Mouse (Mus musculus): ENCODE measurements around the gene Ccdc157. TPM values are rescaled to one million over a fixed set of nuclear protein-coding genes. Genes with fewer than 3 reads are reported as not detected.
A peak's percentile ranks its signal among the peaks of the same experiment; 100 is the strongest.

The Ccdc157 gene
- polyA plus RNA-seq, 1 experiment from 2014 or later: 2.3 TPM

DNA sequence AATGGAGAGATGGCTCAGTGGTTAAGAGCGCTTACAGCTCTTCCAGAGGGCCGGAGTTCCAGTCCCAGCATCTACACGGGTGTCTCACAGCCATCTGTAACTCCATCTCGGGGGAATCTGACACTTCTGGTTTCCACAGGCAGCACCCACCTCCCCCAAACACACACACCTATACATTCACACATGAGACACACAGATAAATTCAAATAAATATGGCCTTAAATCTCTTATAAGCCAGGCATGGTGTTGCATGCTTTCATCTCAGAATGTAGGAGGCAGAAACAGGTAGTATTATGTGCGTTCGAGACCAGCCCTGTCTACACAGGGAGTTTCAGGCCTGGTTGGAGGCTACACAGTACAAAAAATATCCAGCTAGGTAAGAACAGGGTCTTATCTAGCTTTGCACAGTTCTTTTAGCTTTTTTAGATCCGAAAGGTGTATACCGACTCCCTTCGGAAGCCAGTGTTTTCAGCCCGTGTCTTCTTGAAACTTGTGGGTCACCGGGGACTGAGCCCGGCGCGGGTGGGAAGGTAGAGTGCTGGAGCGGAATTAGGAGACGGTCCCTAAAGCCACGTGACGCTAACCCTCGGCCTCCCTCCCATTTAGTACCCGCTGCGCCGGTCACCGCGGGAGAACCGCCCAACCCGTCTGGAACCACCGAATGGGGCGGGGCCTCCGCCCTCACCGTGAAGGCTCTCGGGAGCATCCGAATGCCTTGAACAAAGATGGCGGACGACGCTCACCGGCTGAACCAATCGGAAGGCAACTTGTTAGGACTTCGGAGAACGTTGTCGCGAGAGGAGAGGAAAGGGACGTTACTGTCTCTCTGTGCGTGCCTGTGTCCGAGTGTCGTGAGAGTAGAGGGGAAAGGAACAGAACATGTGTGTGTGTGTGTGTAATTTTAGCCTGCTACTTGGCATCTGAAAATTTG, 63.8 kb downstream of the Ccdc157 start:
- peak overlapping the region; percentile 93 for H3K27ac ChIP-seq (ENCODE audit: low read depth, low read length)
- DNase-seq (ENCODE audit: low spot score) (peak; percentile 94), ATAC-seq (replicated peaks; ENCODE audit: low FRiP score) (peak; percentile 91)
- WGBS: 2% methylated on average over 45 of the region's 45 CpGs
- no peaks in the 10 kb centered on the region for H3K27me3 ChIP-seq (replicated peaks; ENCODE audit: control insufficient read depth, insufficient read depth, low read length)
- peaks cover 16% of the 10 kb centered on the region for H3K36me3 ChIP-seq (ENCODE audit: control insufficient read depth, insufficient read depth, low read length)
- H3K4me3 ChIP-seq (ENCODE audit: low read depth, low read length): peak overlapping the region; percentile 71
- H3K9me3 ChIP-seq (ENCODE audit: control insufficient read depth, low read length): peaks cover 2% of the 10 kb centered on the region; the same call in 1 of the 2 replicates
- peak overlapping the region; percentile 85 for H3K4me2 ChIP-seq
- peak overlapping the region; percentile 88 for H3K9ac ChIP-seq (ENCODE audit: low read depth, low read length)
- peaks cover 18% of the 10 kb centered on the region for H3K4me1 ChIP-seq (replicated peaks; ENCODE audit: control insufficient read depth, insufficient read depth, low read length)

DNA sequence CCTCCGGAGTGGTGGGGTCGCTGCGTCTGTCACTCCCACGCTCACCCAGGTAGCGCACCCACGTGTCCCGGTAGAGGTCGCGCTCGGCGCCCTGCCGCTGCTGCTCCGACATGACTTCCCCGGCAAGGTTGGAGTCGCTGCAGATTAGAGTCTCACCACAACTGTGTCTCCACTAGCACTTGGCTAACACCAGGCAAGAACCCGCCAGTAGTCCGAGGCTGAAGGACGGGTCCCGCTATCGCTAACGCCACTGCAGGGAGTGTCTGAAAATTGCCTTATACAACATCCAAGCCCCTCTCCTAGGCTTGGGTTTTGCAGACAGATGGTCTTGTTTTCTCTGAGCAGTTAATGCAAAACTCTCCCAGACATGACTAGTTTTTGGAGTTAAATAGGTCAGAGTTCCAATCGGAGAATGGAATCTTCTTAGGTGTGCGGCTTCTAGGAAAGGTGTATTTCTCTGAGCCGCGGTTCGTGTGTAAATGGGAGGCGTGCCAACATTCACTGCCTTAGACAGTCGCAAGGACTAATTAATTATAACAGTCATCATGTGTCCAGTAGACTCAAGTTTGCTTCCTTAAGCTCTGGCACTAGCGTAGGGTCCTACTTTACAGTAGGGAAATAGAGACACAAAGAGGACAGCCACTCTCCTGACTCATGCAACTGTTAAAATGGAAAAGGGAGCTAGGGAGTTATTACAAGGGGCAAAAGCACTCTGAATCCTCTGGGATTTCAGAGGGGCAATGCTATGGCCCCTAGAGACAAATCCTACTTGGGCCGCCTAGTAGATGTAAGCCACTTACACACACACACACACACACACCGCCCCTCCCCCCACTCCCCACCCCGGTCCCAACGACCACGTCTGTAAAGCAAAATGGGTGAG, 64.7 kb downstream of the Ccdc157 start, which contains the start of gene Mtfp1:
Mtfp1 (minus strand) TSS at position 275 of the 883 bp plus-strand sequence.
- peaks cover 18% of the 10 kb centered on the region for H3K4me1 ChIP-seq (replicated peaks; ENCODE audit: control insufficient read depth, insufficient read depth, low read length)
- peak within 1 kb of the TSS; percentile 73 for H3K9ac ChIP-seq (ENCODE audit: low read depth, low read length)
- peak within 1 kb of the TSS; percentile 71 for H3K4me3 ChIP-seq (ENCODE audit: low read depth, low read length)
- peaks cover 23% of the 10 kb centered on the region for H3K36me3 ChIP-seq (ENCODE audit: control insufficient read depth, insufficient read depth, low read length)
- H3K4me2 ChIP-seq: peak within 1 kb of the TSS; percentile 69
- H3K27me3 ChIP-seq (replicated peaks; ENCODE audit: control insufficient read depth, insufficient read depth, low read length): no peaks in the 10 kb centered on the region
- DNase-seq (ENCODE audit: low spot score): peak; percentile 78
- peak; percentile 32 for ATAC-seq (replicated peaks; ENCODE audit: low FRiP score)
- peak within 1 kb of the TSS; percentile 93 for H3K27ac ChIP-seq (ENCODE audit: low read depth, low read length)
- WGBS: 7% methylated on average over 34 of the region's 34 CpGs
- peaks cover 9% of the 10 kb centered on the region for H3K9me3 ChIP-seq (ENCODE audit: control insufficient read depth, low read length)

GRCm38 (mm10) chr11:4094378-4095170, 65.5 kb downstream of the Ccdc157 start:
- Histone ChIP-seq H3K36me3 (ENCODE audit: control insufficient read depth, insufficient read depth, low read length) (peaks cover 23% of the 10 kb centered on the region), H3K27ac (ENCODE audit: low read depth, low read length) (peak overlapping the region; percentile 93), H3K9ac (ENCODE audit: low read depth, low read length) (peak overlapping the region; percentile 73), H3K4me2 (peak overlapping the region; percentile 69), H3K27me3 (replicated peaks; ENCODE audit: control insufficient read depth, insufficient read depth, low read length) (no peaks in the 10 kb centered on the region), H3K4me1 (replicated peaks; ENCODE audit: control insufficient read depth, insufficient read depth, low read length) (peaks cover 18% of the 10 kb centered on the region), H3K4me3 (ENCODE audit: low read depth, low read length) (peak overlapping the region; percentile 71), H3K9me3 (ENCODE audit: control insufficient read depth, low read length) (peaks cover 9% of the 10 kb centered on the region)
- DNase-seq (ENCODE audit: low spot score): peak; percentile 82
- WGBS: 4% methylated on average over 23 of the region's 24 CpGs
- peak; percentile 37 for ATAC-seq (replicated peaks; ENCODE audit: low FRiP score)

GRCm38 (mm10) chr11:4093459-4094377, 66.4 kb downstream of the Ccdc157 start:
- Histone ChIP-seq H3K4me3 (ENCODE audit: low read depth, low read length) (peak overlapping the region; percentile 71), H3K27ac (ENCODE audit: low read depth, low read length) (peak overlapping the region; percentile 17; the same call in 1 of the 2 replicates), H3K4me1 (replicated peaks; ENCODE audit: control insufficient read depth, insufficient read depth, low read length) (peaks cover 18% of the 10 kb centered on the region), H3K36me3 (ENCODE audit: control insufficient read depth, insufficient read depth, low read length) (peaks cover 23% of the 10 kb centered on the region), H3K9ac (ENCODE audit: low read depth, low read length) (peak overlapping the region; percentile 73), H3K27me3 (replicated peaks; ENCODE audit: control insufficient read depth, insufficient read depth, low read length) (no peaks in the 10 kb centered on the region), H3K9me3 (ENCODE audit: control insufficient read depth, low read length) (peaks cover 9% of the 10 kb centered on the region), H3K4me2 (peak overlapping the region; percentile 69)
- ATAC-seq (replicated peaks; ENCODE audit: low FRiP score) (no peak), DNase-seq (ENCODE audit: low spot score) (no peak)
- WGBS: 74% methylated on average over 18 of the region's 18 CpGs

Small RNA genes lying within 50 kb of the gene (microRNA-seq; reads per million reads assigned to microRNA genes)
- gene Mir3060 (ENCODE audit: borderline number of aligned reads): 8.4 reads per million, percentile 21 among the genes with 10 or more reads in this experiment

Other genes with a start within 250 kb of the Ccdc157 start
- 0.97 and 1.4 TPM in 2 replicates for gene Slc35e4, start 245.6 kb downstream of the Ccdc157 start, polyA plus RNA-seq (2014; fragmentation: Nextera tagmentation; extraction: Ambion mirVana)
- 21.1 and 22.7 TPM in 2 replicates for gene Tcn2, start 228.1 kb downstream of the Ccdc157 start, polyA plus RNA-seq (2014; fragmentation: Nextera tagmentation; extraction: Ambion mirVana)
- gene Pes1, start 196.3 kb downstream of the Ccdc157 start, polyA plus RNA-seq (2014; fragmentation: Nextera tagmentation; extraction: Ambion mirVana): 105 and 112 TPM in 2 replicates
- gene 4930556J24Rik, start 183.5 kb downstream of the Ccdc157 start, polyA plus RNA-seq (2014; fragmentation: Nextera tagmentation; extraction: Ambion mirVana): 0.16 and 0.29 TPM in 2 replicates
- 0.87 and 1.5 TPM in 2 replicates for gene Gal3st1, start 176.7 kb downstream of the Ccdc157 start, polyA plus RNA-seq (2014; fragmentation: Nextera tagmentation; extraction: Ambion mirVana)
- gene Sec14l4, start 128.8 kb downstream of the Ccdc157 start, polyA plus RNA-seq (2014; fragmentation: Nextera tagmentation; extraction: Ambion mirVana): 0.88 and 1.1 TPM in 2 replicates
- not detected in 2 replicates for gene Sec14l3, start 95.5 kb downstream of the Ccdc157 start, polyA plus RNA-seq (2014; fragmentation: Nextera tagmentation; extraction: Ambion mirVana)
- 48.8 and 51.8 TPM in 2 replicates for gene Mtfp1, start 64.8 kb downstream of the Ccdc157 start, polyA plus RNA-seq (2014; fragmentation: Nextera tagmentation; extraction: Ambion mirVana)
- gene Sec14l2, start 36.9 kb downstream of the Ccdc157 start, polyA plus RNA-seq (2014; fragmentation: Nextera tagmentation; extraction: Ambion mirVana): 6.2 and 6.8 TPM in 2 replicates
- gene Rnf215, start 25.1 kb downstream of the Ccdc157 start, polyA plus RNA-seq (2014; fragmentation: Nextera tagmentation; extraction: Ambion mirVana): 10.4 and 11.6 TPM in 2 replicates
- 76.0 and 76.7 TPM in 2 replicates for gene Sf3a1, start 57 bp upstream of the Ccdc157 start, polyA plus RNA-seq (2014; fragmentation: Nextera tagmentation; extraction: Ambion mirVana)
- gene Tbc1d10a, start 26.5 kb upstream of the Ccdc157 start, polyA plus RNA-seq (2014; fragmentation: Nextera tagmentation; extraction: Ambion mirVana): 13.2 and 13.6 TPM in 2 replicates
- 2.0 and 2.4 TPM in 2 replicates for gene Castor1, start 57.9 kb upstream of the Ccdc157 start, polyA plus RNA-seq (2014; fragmentation: Nextera tagmentation; extraction: Ambion mirVana)
- gene Osm, start 76.1 kb upstream of the Ccdc157 start, polyA plus RNA-seq (2014; fragmentation: Nextera tagmentation; extraction: Ambion mirVana): 0.32 and 0.33 TPM in 2 replicates
- 0.06 TPM in 1 of 2 replicates, not detected in the other for gene Lif, start 97.3 kb upstream of the Ccdc157 start, polyA plus RNA-seq (2014; fragmentation: Nextera tagmentation; extraction: Ambion mirVana)

Measured in liver, embryonic 11.5 days (tissue).